Mouse (Mus musculus) kidney, adult 2 months (tissue): ENCODE measurements around the gene Abhd11.

Source experiments
- CTCF ChIP-seq: fragments of 200-500 bp; conservative IDR thresholded peaks from 2 replicates; pipeline ENCODE4 v1.5.1; 2011; ENCODE audit warnings: low read depth, mild to moderate bottlenecking, control low read depth, low read length, moderate library complexity, mixed read lengths; ENCODE audit not compliant: insufficient read depth, insufficient read length
- POLR2A ChIP-seq: fragments of 200-500 bp; IDR thresholded peaks from one replicate; pipeline ENCODE4 v1.6.1; 2011; ENCODE audit warnings: low read depth, low read length, control low read depth

- TF ChIP-seq POLR2A (peak; percentile 93), CTCF (0 out of 2 replicates have a peak, but pooled peaks have one; percentile 6)
These were observed at the start of gene Abhd11 for GRCm38 (mm10) chr5:135008671-135009589.
